Mouse (Mus musculus) hindbrain, embryonic 14.5 days (tissue): ENCODE data around the gene Tbc1d21. TPM values are rescaled to one million over a fixed set of nuclear protein-coding genes. Genes with fewer than 3 reads are reported as not detected.

Source experiments
- ATAC-seq: fragments of 200-750 bp; cut with Nextera tagmentation; 2 replicates; pipeline ENCODE4 v1.8.0; 2017; ENCODE audit warnings: moderate number of reproducible peaks, mild to moderate bottlenecking, moderate TSS enrichment, moderate library complexity; ENCODE audit not compliant: low FRiP score
- DNase-seq: peaks from one replicate; pipeline ENCODE4 v3.0.0-alpha.2; 2015; ENCODE audit warnings: low spot score
- H3K27ac ChIP-seq: fragments of 300-500 bp; sonication (generic); 2 replicates; pipeline ENCODE4 v1.5.1; 2014; ENCODE audit warnings: mild to moderate bottlenecking, moderate library complexity
- H3K27me3 ChIP-seq: fragments of 300-500 bp; sonication (generic); 2 replicates; pipeline ENCODE4 v1.6.1; 2014; ENCODE audit warnings: mild to moderate bottlenecking, low read length, mixed read lengths; ENCODE audit not compliant: control insufficient read depth, insufficient read depth
- H3K36me3 ChIP-seq: fragments of 300-500 bp; sonication (generic); replicated peaks from 2 replicates; pipeline ENCODE4 v1.6.1; 2014; ENCODE audit not compliant: control insufficient read depth, insufficient read depth
- H3K4me1 ChIP-seq: fragments of 300-500 bp; sonication (generic); replicated peaks from 2 replicates; pipeline ENCODE4 v1.6.1; 2014; ENCODE audit warnings: antibody characterized with exemption, low read length, mixed read lengths; ENCODE audit not compliant: control insufficient read depth, insufficient read depth
- H3K4me2 ChIP-seq: fragments of 300-500 bp; sonication (generic); replicated peaks from 2 replicates; pipeline ENCODE4 v1.6.1; 2014; ENCODE audit warnings: mild to moderate bottlenecking, moderate library complexity
- H3K4me3 ChIP-seq: fragments of 300-500 bp; sonication (generic); replicated peaks from 2 replicates; pipeline ENCODE4 v1.5.1; 2014; ENCODE audit warnings: mild to moderate bottlenecking, low read length
- H3K9ac ChIP-seq: fragments of 300-500 bp; sonication (generic); 2 replicates; pipeline ENCODE4 v1.6.1; 2014
- H3K9me3 ChIP-seq: fragments of 300-500 bp; sonication (generic); 2 replicates; pipeline ENCODE4 v1.6.1; 2016; ENCODE audit warnings: low read length; ENCODE audit not compliant: control insufficient read depth
- WGBS: fragments of 180-500 bp; shearing (Covaris S2); extraction: QIAGEN DNeasy Blood & Tissue Kit; methylation state at CpG from one replicate; pipeline ENCODE4 v1.1.7; 2014; 5-methylcytosine and 5-hydroxymethylcytosine counted together
- polyA plus RNA-seq: library from polyadenylated mRNA; unstranded; fragments of >200 nt; fragmentation: Nextera tagmentation; extraction: Ambion mirVana; gene quantifications from 2 replicates; pipeline ENCODE4 v1.2.1, GENCODE M21; 2014

Tbc1d21 gene
- polyA plus RNA-seq, 1 experiment from 2014 or later = not detected

GRCm38 (mm10) chr9:58388381-58388780 is 18.1 kb upstream of the Tbc1d21 start:
- no peaks in the 10 kb centered on the region for H3K36me3 ChIP-seq
- no peak overlapping the region for H3K27ac ChIP-seq
- H3K9me3 ChIP-seq = no peaks in the 10 kb centered on the region
- H3K9ac ChIP-seq = no peak overlapping the region
- no peak overlapping the region for H3K4me2 ChIP-seq
- H3K4me1 ChIP-seq = no peaks in the 10 kb centered on the region
- H3K27me3 ChIP-seq = no peaks in the 10 kb centered on the region
- 63% methylated on average over 3 of the region's 3 CpGs for WGBS
- DNase-seq (no peak), ATAC-seq (no peak)
- H3K4me3 ChIP-seq = no peak overlapping the region

DNA sequence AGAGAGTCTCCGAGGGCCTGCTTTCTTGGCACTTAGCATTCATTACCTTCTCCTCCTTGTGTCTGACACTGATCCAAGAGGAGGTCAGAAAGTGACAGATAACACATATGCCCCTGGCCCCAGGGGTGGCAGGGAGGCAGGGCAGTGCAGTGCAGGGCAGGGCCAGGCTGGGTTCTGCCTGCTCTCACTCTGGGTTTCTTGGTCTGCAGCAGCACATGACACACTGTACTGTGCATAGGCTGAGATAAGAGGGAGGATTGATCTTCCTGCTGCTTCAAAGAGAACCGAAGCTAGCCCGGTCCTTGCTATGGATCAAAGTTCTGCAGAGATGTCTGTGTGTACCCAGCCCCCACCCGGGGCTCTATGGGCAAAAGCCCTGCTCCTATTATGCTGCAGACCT is 8.6 kb upstream of the Tbc1d21 start:
- Histone ChIP-seq H3K4me1 (peaks cover 18% of the 10 kb centered on the region), H3K9ac (no peak overlapping the region), H3K27ac (no peak overlapping the region), H3K9me3 (no peaks in the 10 kb centered on the region), H3K36me3 (no peaks in the 10 kb centered on the region), H3K4me2 (no peak overlapping the region), H3K4me3 (no peak overlapping the region), H3K27me3 (no peaks in the 10 kb centered on the region)
- no peak for DNase-seq
- 63% methylated on average over 4 of the region's 4 CpGs for WGBS
- no peak for ATAC-seq

- 45% methylated on average over 12 of the region's 12 CpGs for WGBS
- Histone ChIP-seq H3K4me2 (no peak overlapping the region), H3K27me3 (no peaks in the 10 kb centered on the region), H3K9me3 (no peaks in the 10 kb centered on the region), H3K36me3 (no peaks in the 10 kb centered on the region), H3K4me3 (no peak overlapping the region), H3K9ac (no peak overlapping the region), H3K4me1 (peaks cover 18% of the 10 kb centered on the region), H3K27ac (no peak overlapping the region)
- DNase-seq = no peak
- ATAC-seq = no peak
Observed at GRCm38 (mm10) chr9:58373912-58374431, 3.7 kb upstream of the Tbc1d21 start.

DNA sequence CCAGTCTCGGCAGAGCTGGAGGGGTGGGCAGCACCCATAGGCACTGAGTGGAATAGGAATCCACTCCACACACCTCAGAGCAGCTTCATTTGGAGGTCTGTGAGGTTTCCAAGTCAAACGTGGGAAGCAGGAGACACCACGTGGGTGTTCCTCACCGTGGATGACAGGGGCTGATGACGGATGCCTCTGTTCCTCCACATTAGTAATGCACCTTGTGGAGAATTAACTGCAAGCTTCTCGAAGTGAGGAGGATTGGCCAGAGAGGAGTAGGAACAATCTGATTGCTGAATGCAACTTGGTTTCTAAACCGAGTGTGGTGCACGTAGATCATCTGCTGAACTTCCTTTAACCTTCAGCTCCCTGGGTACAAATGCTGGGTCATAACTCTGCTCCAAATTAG is 1.7 kb upstream of the Tbc1d21 start:
- Histone ChIP-seq H3K4me2 (no peak overlapping the region), H3K4me3 (no peak overlapping the region), H3K27ac (no peak overlapping the region), H3K9ac (no peak overlapping the region), H3K36me3 (no peaks in the 10 kb centered on the region), H3K9me3 (no peaks in the 10 kb centered on the region), H3K4me1 (peaks cover 18% of the 10 kb centered on the region), H3K27me3 (no peaks in the 10 kb centered on the region)
- 59% methylated on average over 8 of the region's 8 CpGs for WGBS
- no peak for DNase-seq
- no peak for ATAC-seq

DNA sequence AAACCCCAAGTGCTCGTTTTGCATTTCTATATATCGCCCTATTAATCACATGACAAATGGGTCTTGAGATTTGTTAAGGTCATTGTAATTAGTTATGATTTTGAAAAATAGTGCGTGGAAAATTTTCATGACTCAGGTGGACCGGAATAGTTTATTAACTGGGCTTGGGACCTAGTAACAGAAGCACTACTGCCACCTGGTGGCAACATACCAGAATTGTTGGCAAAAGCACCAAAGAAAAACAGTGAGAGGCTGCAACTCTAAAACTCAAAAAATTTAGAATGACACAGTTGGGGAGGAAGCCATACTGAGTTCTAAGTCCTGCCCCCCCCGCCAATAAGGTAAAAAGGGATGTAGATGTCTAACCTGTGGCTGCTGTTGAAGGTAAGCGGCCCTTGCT is 611 bp downstream of the Tbc1d21 start:
- WGBS = 49% methylated on average over 6 of the region's 6 CpGs
- no peak overlapping the region for H3K27ac ChIP-seq
- H3K4me2 ChIP-seq = no peak overlapping the region
- DNase-seq = peak; percentile 60
- no peak overlapping the region for H3K9ac ChIP-seq
- no peaks in the 10 kb centered on the region for H3K27me3 ChIP-seq
- H3K36me3 ChIP-seq = no peaks in the 10 kb centered on the region
- H3K4me3 ChIP-seq = no peak overlapping the region
- no peak for ATAC-seq
- peaks cover 6% of the 10 kb centered on the region; the same call in 1 of the 2 replicates for H3K4me1 ChIP-seq
- no peaks in the 10 kb centered on the region for H3K9me3 ChIP-seq

DNA sequence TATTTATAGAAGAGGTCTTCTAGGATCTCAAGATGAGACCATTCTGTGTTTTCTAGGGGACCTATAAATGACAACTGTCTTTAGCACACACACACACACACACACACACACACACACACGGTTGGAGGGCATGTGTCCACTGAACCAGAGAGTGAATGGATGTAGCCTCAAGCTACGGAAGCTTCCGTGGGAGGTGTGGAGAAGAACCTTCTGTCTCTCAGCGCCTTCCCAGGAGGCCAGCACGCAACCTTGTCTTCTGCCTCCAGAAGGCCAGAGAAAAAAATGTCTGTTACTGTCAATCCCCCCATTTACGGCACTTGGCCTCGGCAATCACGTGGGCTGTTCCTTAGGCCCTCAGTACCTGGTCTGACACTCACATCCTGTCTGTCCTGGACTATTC is 5.9 kb downstream of the Tbc1d21 start:
- ATAC-seq = no peak
- 85% methylated on average over 8 of the region's 8 CpGs for WGBS
- no peak overlapping the region for H3K4me2 ChIP-seq
- no peak overlapping the region for H3K27ac ChIP-seq
- no peaks in the 10 kb centered on the region for H3K4me1 ChIP-seq
- no peaks in the 10 kb centered on the region for H3K9me3 ChIP-seq
- H3K9ac ChIP-seq = no peak overlapping the region
- no peaks in the 10 kb centered on the region for H3K36me3 ChIP-seq
- DNase-seq = no peak
- H3K4me3 ChIP-seq = no peak overlapping the region
- no peaks in the 10 kb centered on the region for H3K27me3 ChIP-seq

GRCm38 (mm10) chr9:58361956-58362355 is 8.3 kb downstream of the Tbc1d21 start:
- Histone ChIP-seq H3K36me3 (no peaks in the 10 kb centered on the region), H3K27me3 (no peaks in the 10 kb centered on the region), H3K27ac (no peak overlapping the region), H3K4me3 (no peak overlapping the region), H3K4me1 (no peaks in the 10 kb centered on the region), H3K9me3 (no peaks in the 10 kb centered on the region), H3K4me2 (no peak overlapping the region), H3K9ac (no peak overlapping the region)
- ATAC-seq (no peak), DNase-seq (no peak)
- 85% methylated on average over 7 of the region's 7 CpGs for WGBS

DNA sequence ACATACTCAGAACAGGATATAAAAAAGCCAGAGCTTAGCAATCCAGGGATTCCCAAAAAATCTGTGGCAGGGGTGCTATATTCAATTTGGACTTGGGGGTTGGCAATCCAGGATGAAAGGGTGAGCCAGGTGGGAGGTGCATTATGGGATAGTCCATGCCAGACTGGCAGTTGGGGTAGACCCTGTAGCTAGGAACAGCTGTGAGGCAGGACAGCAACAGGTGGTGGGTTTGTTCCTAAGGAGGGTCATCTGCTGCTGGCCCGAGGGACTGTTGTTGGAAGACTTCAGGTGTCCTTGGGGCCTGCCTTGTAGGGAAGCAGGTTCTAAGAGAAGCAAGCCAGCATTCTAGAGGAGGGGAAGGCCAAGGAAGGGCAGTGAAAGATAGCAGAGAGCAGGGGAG is 8.9 kb downstream of the Tbc1d21 start:
- 100% methylated on average over 1 of the region's 1 CpGs for WGBS
- no peaks in the 10 kb centered on the region for H3K27me3 ChIP-seq
- no peak overlapping the region for H3K4me3 ChIP-seq
- DNase-seq (no peak), ATAC-seq (no peak)
- H3K9ac ChIP-seq = no peak overlapping the region
- H3K4me1 ChIP-seq = no peaks in the 10 kb centered on the region
- no peaks in the 10 kb centered on the region for H3K36me3 ChIP-seq
- H3K9me3 ChIP-seq = no peaks in the 10 kb centered on the region
- no peak overlapping the region for H3K27ac ChIP-seq
- no peak overlapping the region for H3K4me2 ChIP-seq

DNA sequence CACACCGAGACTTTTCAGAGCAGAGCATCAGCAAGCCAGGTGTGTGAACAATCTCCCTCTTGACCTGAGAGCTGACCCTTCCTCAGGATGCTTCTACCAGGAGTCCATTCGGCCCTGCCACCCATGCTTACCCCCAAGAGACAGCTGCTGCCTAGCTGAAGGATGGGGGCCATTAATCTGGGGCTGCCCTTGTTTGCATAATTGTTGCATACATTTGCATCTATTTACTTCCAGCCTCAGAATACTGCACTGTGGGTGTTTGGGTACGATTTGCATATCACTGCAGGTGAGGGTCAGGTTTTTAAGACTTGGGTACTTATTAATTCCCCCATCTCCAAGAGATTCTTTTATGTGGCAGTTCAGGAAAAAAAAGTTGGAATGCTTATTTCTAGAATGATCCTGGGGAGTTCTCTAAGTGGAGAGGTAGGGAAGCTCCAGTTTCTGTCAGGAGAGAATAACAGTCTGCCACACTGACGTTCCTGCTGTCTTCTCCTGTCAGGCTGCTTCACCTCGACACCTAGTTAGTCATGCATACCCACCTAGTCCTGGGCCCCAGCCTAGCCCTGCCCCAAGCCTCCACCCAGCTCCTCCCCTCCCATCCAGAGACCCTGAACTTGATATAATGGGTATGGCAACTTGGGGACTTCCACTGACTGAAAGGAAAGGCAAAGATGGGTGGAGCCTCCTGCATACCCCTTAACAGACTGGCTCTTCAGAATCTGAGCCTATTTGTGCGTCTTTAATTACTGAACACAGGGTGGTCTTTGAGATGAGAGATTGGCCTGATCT is 14.8 kb downstream of the Tbc1d21 start:
- Histone ChIP-seq H3K9me3 (no peaks in the 10 kb centered on the region), H3K36me3 (no peaks in the 10 kb centered on the region), H3K4me1 (peaks cover 15% of the 10 kb centered on the region; the same call in 1 of the 2 replicates), H3K9ac (no peak overlapping the region), H3K27me3 (no peaks in the 10 kb centered on the region), H3K4me3 (no peak overlapping the region), H3K27ac (peak overlapping the region; percentile 38; the same call in 1 of the 2 replicates), H3K4me2 (no peak overlapping the region)
- ATAC-seq = no peak
- WGBS = 15% methylated on average over 6 of the region's 6 CpGs
- DNase-seq = no peak
